Mouse (Mus musculus) limb, embryonic 14.5 days (tissue): Measurements from ENCODE around the gene Gm21310. TPM values are rescaled to one million over a fixed set of nuclear protein-coding genes. Genes with fewer than 3 reads are reported as not detected.
"Not testable (repeated sequence)": the region's sequence is repeated elsewhere in the genome, so short reads cannot be mapped to it uniquely, and the experiment has no call there.

ENCODE experiments used
- ATAC-seq: fragments of 200-750 bp; cut with Nextera tagmentation; 2 replicates; pipeline ENCODE4 v1.8.0; 2017; ENCODE audit warnings: low read depth, moderate number of reproducible peaks, moderate TSS enrichment; ENCODE audit not compliant: low FRiP score
- DNase-seq: peaks from one replicate; pipeline ENCODE4 v3.0.0-alpha.2; 2015; ENCODE audit warnings: low spot score
- H3K27ac ChIP-seq: fragments of 300-500 bp; sonication (generic); replicated peaks from 2 replicates; pipeline ENCODE4 v1.5.1; 2014; ENCODE audit warnings: low read depth, mild to moderate bottlenecking, low read length, moderate library complexity, mixed read lengths
- H3K27me3 ChIP-seq: fragments of 300-500 bp; sonication (generic); 2 replicates; pipeline ENCODE4 v1.6.1; 2014; ENCODE audit warnings: low read length, mixed read lengths; ENCODE audit not compliant: control insufficient read depth, insufficient read depth
- H3K36me3 ChIP-seq: fragments of 300-500 bp; sonication (generic); 2 replicates; pipeline ENCODE4 v1.6.1; 2014; ENCODE audit warnings: mild to moderate bottlenecking, low read length, moderate library complexity, mixed read lengths; ENCODE audit not compliant: control insufficient read depth, insufficient read depth
- H3K4me1 ChIP-seq: fragments of 300-500 bp; sonication (generic); 2 replicates; pipeline ENCODE4 v1.6.1; 2014; ENCODE audit warnings: antibody characterized with exemption, low read length, mixed read lengths; ENCODE audit not compliant: control insufficient read depth, insufficient read depth
- H3K4me2 ChIP-seq: fragments of 300-500 bp; sonication (generic); replicated peaks from 2 replicates; pipeline ENCODE4 v1.6.1; 2014; ENCODE audit warnings: low read depth, mild to moderate bottlenecking, low read length, moderate library complexity; ENCODE audit not compliant: severe bottlenecking
- H3K4me3 ChIP-seq: fragments of 300-500 bp; sonication (generic); replicated peaks from 2 replicates; pipeline ENCODE4 v1.5.1; 2014; ENCODE audit warnings: low read length
- H3K9ac ChIP-seq: fragments of 300-500 bp; sonication (generic); 2 replicates; pipeline ENCODE4 v1.6.1; 2014; ENCODE audit warnings: mild to moderate bottlenecking, low read depth, low read length, moderate library complexity; ENCODE audit not compliant: severe bottlenecking
- H3K9me3 ChIP-seq: fragments of 300-500 bp; sonication (generic); 2 replicates; pipeline ENCODE4 v1.6.1; 2016; ENCODE audit warnings: low read length; ENCODE audit not compliant: control insufficient read depth
- polyA plus RNA-seq, 2 experiments: library from polyadenylated mRNA; depleted of rRNA in 1 of 2; stranded (reverse) in 1 of 2; unstranded in 1 of 2; fragments of >200 nt; fragmentation: Nextera tagmentation in 1 of 2; extraction: Ambion mirVana in 1 of 2; gene quantifications; 2 replicates each; pipeline versions ENCODE4 v1.2.1 to v1.2.3; 2012 to 2014

The Gm21310 gene
- polyA plus RNA-seq (2012; rRNA removed) (not detected in 2 replicates), polyA plus RNA-seq (2014; fragmentation: Nextera tagmentation; extraction: Ambion mirVana) (not detected in 2 replicates)

DNA sequence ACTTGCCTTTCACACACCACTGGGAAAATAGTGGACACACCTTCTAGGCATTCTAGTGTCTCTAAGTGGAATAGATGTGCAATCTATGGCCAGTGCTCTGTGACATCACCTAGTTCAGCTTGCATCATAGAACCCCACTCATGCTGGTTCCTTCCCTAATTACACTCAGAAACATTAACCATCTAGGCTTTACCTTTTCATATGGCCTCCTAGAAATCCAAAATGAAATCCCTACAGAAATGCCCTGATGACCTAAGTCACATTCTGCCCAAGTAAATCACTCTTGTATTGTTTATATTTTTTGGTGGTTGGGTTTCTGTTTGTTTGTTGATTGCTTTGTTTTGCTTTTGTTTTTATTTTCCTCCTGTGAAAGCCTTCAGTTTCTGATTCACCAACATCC lies at the start of gene Gm21310:
Gm21310 (minus strand) TSS at position 101 of the 400 bp plus-strand sequence.
- ATAC-seq, H3K4me3 ChIP-seq, DNase-seq, H3K27ac ChIP-seq, H3K36me3 ChIP-seq, H3K9ac ChIP-seq, H3K9me3 ChIP-seq, H3K4me1 ChIP-seq, H3K27me3 ChIP-seq, H3K4me2 ChIP-seq: not testable (repeated sequence)

Other genes with a start within 250 kb of the Gm21310 start
- gene Gm20834, start 177.4 kb upstream of the Gm21310 start, polyA plus RNA-seq (2012; rRNA removed): not detected in 2 replicates
- not detected in 2 replicates for gene Gm20834, start 177.4 kb upstream of the Gm21310 start, polyA plus RNA-seq (2014; fragmentation: Nextera tagmentation; extraction: Ambion mirVana)